Mouse (Mus musculus) left cerebral cortex, postnatal 25 days (tissue): ENCODE results near the gene Ep300. TPM values are rescaled to one million over a fixed set of nuclear protein-coding genes. Genes with fewer than 3 reads are reported as not detected.
"Not testable (repeated sequence)": the region's sequence is repeated elsewhere in the genome, so short reads cannot be mapped to it uniquely, and the experiment has no call there.

ENCODE experiments used
- DNase-seq, 2 experiments: peaks; one replicate each; pipeline ENCODE4 v3.0.0; 2022; ENCODE audit warnings: low spot score in 2 of 2, mixed read lengths in 1 of 2
- intact Hi-C: fragments of 180-260 bp; cut with DNase I; formaldehyde crosslinking; loops from one replicate; pipeline ENCODE4 v1.15.1; 2025
- total RNA-seq, 2 experiments: library from RNA; stranded (reverse); gene quantifications; 2 replicates each; pipeline ENCODE4 v1.2.3; 2021

Gene Ep300
- total RNA-seq, 2 experiments from 2014 or later = 64.1 to 66.4 TPM

- intact Hi-C loops = no loop called here
Observed at GRCm38 (mm10) chr15:81586466-81586865, 1.3 kb downstream of the Ep300 start.

DNA sequence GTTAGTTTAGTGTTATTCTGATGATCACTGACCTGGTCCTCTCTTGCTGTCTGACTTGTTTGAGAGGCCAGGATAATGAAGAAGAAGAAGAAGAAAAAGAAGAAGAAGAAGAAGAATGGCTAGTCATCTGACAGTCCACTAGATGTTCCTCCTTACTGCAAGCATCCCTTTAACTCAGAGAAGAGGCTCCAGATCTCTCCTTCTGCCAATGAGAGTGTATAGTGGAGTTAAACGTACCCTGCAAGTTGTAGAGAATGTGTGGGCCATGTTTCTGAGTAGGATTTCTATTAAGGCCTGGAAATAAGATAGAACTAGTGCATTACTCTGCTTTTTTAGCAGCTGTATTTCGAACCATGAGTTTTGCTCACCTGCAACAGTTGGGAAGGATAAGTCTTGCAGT, 2.5 kb downstream of the Ep300 start:
- intact Hi-C loops = no loop called here
- DNase-seq = peak in 1 of 2 experiments; percentile 13

More at GRCm38 (mm10) chr15:81586466-81586865, 1.3 kb downstream of the Ep300 start:
- DNase-seq = no peak

DNA sequence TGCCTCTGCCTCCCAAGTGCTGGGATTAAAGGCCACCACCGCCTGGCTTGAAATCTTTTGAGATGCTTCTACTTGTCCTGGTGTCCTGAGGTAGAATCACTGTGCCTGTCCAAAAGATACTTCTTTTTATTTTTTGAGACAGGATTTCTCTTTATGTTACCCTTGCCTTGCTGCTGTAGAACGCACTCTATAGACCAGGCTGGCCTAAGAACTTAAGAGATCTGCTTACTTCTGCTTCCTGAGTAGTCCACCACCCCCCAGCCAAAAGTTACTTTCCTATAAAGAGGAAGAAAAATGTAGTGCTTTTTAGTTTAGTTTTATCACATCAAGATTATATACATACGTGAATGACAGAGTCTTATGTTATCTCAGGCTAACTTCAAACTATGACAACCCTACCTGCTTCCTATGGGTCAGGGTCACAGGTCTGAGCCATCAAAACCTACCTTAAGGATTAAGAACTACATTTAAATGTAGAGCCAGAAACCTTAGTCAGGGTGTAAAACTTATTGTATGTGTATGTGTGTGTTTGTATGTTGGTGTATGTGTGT, 9.1 kb downstream of the Ep300 start:
- DNase-seq = no peak
- intact Hi-C loops = no loop called here

DNA sequence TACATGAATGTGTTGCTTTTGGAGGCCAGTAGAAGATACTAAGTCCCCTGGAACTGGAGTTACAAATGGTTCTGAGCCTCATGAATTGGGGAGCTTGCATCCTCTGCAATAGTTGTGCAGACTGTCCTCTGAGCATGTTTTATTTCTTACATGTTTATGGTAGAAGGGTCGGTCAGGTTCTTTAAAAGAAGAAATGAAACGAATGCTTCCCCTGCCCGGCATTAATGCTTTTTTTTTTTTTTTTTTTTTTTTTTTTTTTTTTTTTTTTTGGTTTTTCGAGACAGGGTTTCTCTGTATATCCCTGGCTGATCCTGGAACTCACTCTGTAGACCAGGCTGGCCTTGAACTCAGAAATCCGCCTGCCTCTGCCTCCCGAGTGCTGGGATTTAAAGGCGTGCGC, 13.6 kb downstream of the Ep300 start:
- intact Hi-C loops, DNase-seq: not testable (repeated sequence)

DNA sequence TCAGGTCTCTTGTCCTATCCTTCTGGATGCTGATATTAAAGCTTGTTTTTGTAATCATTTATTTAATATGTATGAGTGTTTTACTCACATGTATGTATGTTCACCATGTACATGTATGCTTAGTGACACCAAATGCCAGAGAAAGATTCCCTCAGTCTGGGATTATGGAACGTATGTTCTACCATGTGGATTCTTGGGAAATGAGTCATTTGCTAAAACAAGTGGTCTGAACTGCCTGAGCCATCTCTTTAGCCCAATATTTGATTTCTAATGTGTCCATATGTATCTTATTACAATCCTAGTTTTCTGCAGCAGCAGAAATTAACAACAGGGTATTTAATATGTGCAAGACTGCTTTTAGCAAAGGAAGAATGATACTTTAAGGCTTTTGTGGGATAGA, 20.1 kb downstream of the Ep300 start:
- no peak for DNase-seq
- intact Hi-C loops = loop anchor here (5.0 kb wide), 2 partner anchors 128 to 148 kb away; no protein-coding TSS in a partner anchor

DNA sequence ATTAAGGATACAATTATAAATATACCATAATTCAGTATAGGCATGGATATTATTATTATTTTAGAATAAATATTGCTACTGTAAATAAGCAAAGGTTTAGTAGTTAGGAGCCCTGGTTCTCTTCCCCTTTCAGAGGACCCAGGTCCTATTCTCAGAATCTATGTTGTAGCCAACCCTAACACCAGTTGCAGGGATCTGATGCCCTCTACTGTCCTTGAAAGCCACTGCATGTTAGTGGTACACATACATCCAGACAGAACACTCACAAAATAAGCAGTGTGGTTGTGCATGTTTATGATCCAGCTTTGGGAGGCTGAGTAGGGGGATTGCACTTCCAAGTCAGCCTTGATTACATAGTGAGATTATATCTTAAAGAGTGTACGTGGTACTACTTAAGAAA, 21.5 kb downstream of the Ep300 start:
- intact Hi-C loops = loop anchor here (5.0 kb wide), 2 partner anchors 129 to 149 kb away; no protein-coding TSS in a partner anchor
- DNase-seq = peak in 1 of 2 experiments; percentile 12

GRCm38 (mm10) chr15:81649516-81650455, 64.6 kb downstream of the Ep300 start:
- intact Hi-C loops = loop anchor here (5.0 kb wide), 1 partner anchor 37 kb away; no protein-coding TSS in a partner anchor
- DNase-seq = no peak

- intact Hi-C loops = no loop called here
- DNase-seq = no peak
Observed at GRCm38 (mm10) chr15:81650636-81651035, 65.5 kb downstream of the Ep300 start.

DNA sequence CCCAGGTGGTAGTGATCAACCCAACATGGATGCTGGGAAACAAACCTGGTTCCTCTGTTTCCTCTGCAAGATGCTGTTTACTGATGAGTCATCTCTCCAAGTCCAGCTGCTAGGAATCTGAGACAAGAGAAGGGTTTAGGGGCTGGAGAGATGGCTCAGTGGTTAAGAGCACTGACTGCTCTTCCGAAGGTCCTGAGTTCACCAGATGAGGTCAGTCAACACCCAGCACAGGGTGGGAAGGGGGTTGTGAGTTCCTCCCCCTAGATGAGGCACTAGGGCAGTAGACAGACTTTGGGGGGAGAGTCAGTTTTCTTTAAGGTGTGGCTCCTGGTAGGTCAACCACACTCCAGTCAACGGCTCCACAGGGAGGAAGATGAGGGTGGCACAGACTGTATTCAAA, 76.5 kb downstream of the Ep300 start:
- intact Hi-C loops = no loop called here
- DNase-seq = no peak

- intact Hi-C loops = no loop called here
- no peak for DNase-seq
Observed at GRCm38 (mm10) chr15:81663281-81663680, 78.1 kb downstream of the Ep300 start.

DNA sequence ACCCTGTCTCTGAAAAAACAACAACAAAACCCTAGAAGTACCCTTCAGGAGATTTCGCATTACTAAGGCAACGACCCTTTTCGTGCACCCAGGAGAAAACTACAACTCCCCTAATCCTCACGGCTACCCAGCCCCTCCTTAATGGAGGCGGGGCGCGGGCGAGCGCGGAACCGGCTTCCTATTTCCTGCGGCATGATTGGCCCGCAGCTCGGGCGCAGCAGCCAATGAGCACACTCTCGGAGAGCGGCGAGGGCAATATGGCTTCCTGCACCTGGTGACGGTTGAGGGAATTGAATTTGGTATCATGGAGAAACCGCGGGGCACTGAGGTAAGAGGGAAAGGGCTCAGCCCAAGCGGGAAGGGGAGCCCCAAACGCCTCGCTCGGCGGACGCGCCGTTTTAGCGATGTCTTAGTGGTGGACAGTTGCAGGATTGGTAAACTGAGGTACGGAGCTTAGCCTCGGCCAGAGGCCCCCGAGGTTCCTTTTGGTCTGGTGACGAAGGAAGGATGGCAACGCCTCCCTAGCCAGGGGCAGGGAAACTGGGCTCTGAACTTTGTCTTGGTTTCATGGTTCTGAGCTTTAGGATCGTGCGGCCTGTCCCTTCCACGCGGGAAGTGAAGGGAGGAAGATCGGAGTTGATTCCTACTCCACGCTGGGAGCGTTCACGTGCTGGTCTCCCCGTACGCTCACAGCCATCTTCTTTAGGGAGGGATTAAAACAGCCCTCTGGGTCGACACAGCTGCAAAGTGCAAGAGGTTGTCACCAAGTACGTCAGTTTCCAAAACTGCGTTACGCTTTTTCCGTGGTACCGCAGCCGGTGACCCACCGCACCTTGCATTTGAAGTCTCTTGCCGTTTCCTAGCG, 78.8 kb downstream of the Ep300 start, which contains the start of gene L3mbtl2:
L3mbtl2 (plus strand) TSS at position 193 of the 865 bp plus-strand sequence.
- intact Hi-C loops = no loop called here
- peak; percentile 91 to 95 for DNase-seq

DNA sequence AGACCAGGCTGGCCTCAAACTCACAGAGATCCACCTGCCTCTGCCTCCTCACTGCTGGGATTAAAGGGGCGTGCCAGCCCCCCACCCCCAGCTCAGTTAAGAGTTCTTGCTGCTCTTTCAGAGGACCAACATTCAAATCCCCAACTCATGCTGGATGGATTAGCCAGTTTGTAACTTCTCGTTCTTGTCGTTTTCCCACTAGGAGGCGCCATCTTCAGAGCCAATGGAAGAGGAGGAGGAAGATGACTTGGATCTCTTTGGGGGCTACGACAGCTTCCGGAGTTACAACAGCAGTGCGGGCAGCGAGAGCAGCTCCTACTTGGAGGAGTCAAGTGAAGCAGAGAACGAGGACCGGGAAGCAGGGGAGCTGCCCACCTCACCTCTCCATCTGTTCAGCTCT, 81.8 kb downstream of the Ep300 start:
- no peak for DNase-seq
- intact Hi-C loops = no loop called here

- intact Hi-C loops = no loop called here
- DNase-seq = peak in 1 of 2 experiments; percentile 51
Observed at GRCm38 (mm10) chr15:81670231-81670640, 85.1 kb downstream of the Ep300 start.

GRCm38 (mm10) chr15:81676637-81677036, 91.5 kb downstream of the Ep300 start:
- intact Hi-C loops = no loop called here
- no peak for DNase-seq

DNA sequence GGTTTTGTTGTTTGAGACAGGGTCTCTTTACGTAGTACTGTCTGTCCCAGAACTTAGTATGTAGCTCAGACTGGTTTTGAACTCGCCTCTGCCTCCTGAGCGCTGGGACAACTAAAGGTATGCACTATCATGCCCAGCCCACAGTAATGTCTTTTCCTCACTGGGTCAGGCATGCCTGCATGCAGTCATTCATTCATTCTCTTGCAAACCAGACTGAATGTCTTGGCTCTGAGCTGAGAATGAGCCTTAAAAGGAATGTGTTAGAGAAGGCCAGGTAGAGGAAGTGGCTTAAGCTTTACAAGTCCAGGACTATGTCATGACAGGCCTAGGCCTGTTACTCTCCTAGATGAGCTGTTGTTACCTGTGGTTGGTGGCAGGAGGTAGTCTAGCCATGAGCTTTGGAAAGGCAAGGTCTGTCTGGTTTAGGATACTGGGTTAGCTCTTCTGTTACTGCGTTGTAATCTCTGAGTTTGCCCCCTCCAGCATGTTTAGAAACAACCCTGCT, 95.2 kb downstream of the Ep300 start:
- DNase-seq = no peak
- intact Hi-C loops = no loop called here

DNA sequence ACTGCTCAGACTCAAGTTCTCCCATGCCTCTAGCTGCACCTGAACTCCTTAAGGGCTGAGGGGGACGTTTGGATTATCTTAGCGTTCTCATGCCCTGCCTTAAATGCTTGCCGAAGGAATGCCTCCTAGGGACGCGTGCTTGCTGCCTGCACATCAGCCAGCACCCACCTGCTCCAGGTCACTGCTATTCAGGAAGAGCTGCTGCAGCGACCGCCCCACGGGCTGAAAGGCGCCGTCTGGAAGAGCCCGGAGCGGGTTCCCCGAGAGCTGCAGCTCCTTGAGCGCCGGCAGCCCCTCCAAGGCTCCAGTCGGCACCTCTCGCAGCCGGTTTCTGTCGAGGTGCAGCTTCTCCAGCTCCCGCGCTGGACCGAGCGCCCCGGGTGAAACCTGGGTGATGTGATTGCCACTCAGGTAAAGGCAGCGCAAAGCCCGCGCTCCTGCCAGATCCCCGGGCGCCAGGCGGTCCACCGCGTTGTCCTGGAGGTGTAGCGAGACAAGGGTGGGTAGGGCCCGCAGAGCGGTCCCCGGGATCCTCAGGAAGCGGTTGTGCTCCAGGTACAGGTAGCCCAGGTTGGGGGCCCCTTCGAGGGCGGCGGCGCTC, 108.3 kb downstream of the Ep300 start:
- intact Hi-C loops = no loop called here
- peak in 1 of 2 experiments; percentile 21 for DNase-seq

GRCm38 (mm10) chr15:81693967-81694881, 109.1 kb downstream of the Ep300 start:
- peak; percentile 71 to 74 for DNase-seq
- intact Hi-C loops = no loop called here

DNA sequence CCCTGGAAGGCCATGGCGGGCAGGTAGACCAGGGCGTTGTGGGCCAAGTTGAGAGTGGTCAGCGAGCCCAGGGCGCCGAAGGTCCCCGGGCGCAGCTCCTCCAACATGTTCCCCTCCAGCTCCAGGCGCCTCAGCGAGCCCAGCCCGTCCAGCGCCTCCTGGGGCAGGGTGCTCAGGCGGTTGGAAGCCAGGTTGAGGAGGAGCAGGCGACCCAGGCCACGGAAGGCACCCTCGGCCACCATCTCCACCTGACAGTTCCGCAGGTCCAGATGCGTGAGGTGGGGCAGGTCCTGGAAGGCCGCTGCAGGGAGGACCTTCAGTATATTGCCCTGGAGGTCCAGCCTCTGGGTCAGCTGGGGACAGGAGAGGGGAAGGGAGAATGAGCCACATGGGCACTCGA, 109.7 kb downstream of the Ep300 start:
- no peak for DNase-seq
- intact Hi-C loops = no loop called here
